Mouse (Mus musculus) MEL (cell line): ENCODE results near the gene Olfr1138. TPM values are rescaled to one million over a fixed set of nuclear protein-coding genes. Genes with fewer than 3 reads are reported as not detected.
A peak's percentile ranks its signal among the peaks of the same experiment; 100 is the strongest.

Experiments used
- DNase-seq: peaks from one replicate; pipeline ENCODE4 v3.0.0; 2011; ENCODE audit warnings: low read depth, low spot score
- H3K27ac ChIP-seq: 2 replicates; pipeline ENCODE4 v1.5.1; 2012; ENCODE audit warnings: low read depth, mild to moderate bottlenecking, control low read depth, low read length, moderate library complexity; ENCODE audit not compliant: control insufficient read depth
- H3K27me3 ChIP-seq, 2 experiments: fragments of 150-350 bp in 1 of 2; sonication (generic) in 1 of 2; 2 replicates each; pipeline ENCODE4 v1.6.1; 2012; ENCODE audit warnings: low read length in 2 of 2, mild to moderate bottlenecking in 2 of 2, improper control_type of control experiment in 1 of 2, moderate library complexity in 1 of 2; ENCODE audit not compliant: insufficient read depth in 2 of 2, control insufficient read depth in 1 of 2
- H3K36me3 ChIP-seq, 2 experiments: 2 replicates each; pipeline ENCODE4 v1.6.1; 2012 to 2014; ENCODE audit warnings: low read length in 2 of 2, improper control_type of control experiment in 1 of 2, inconsistent platforms in 1 of 2, mild to moderate bottlenecking in 1 of 2; ENCODE audit not compliant: insufficient read depth in 2 of 2, control insufficient read depth in 1 of 2
- H3K4me1 ChIP-seq, 2 experiments: fragments of 150-350 bp in 1 of 2; sonication (generic) in 1 of 2; 2 replicates each; pipeline ENCODE4 v1.6.1; 2012; ENCODE audit warnings: low read length in 2 of 2, improper control_type of control experiment in 1 of 2, mild to moderate bottlenecking in 1 of 2; ENCODE audit not compliant: insufficient read depth in 2 of 2, control insufficient read depth in 1 of 2
- H3K4me3 ChIP-seq, 2 experiments: fragments of 150-350 bp in 1 of 2; sonication (generic) in 1 of 2; 2 replicates each; pipeline ENCODE4 v1.5.1; 2012; ENCODE audit warnings: low read depth in 2 of 2, low read length in 2 of 2, mild to moderate bottlenecking in 2 of 2, moderate library complexity in 2 of 2, control low read depth in 1 of 2, improper control_type of control experiment in 1 of 2; ENCODE audit not compliant: control insufficient read depth in 1 of 2, insufficient read depth in 1 of 2
- H3K79me2 ChIP-seq: 2 replicates; pipeline ENCODE4 v1.6.1; 2012; ENCODE audit warnings: mild to moderate bottlenecking, low read length, moderate library complexity; ENCODE audit not compliant: control insufficient read depth, poor library complexity, insufficient read depth
- H3K9ac ChIP-seq: 2 replicates; pipeline ENCODE4 v1.6.1; 2012; ENCODE audit warnings: low read depth, mild to moderate bottlenecking, control low read depth, low read length, moderate library complexity; ENCODE audit not compliant: control insufficient read depth, poor library complexity, severe bottlenecking
- H3K9me3 ChIP-seq: fragments of 150-350 bp; sonication (generic); replicated peaks from 2 replicates; pipeline ENCODE4 v1.6.1; 2012; ENCODE audit warnings: mild to moderate bottlenecking, low read length, improper control_type of control experiment, moderate library complexity; ENCODE audit not compliant: insufficient read depth
- BHLHE40 ChIP-seq: IDR thresholded peaks from 2 replicates; pipeline ENCODE4 v1.6.1; 2012; ENCODE audit warnings: low read depth, mild to moderate bottlenecking, inconsistent platforms, low read length, improper control_type of control experiment, borderline replicate concordance
- CHD2 ChIP-seq: IDR thresholded peaks from 2 replicates; pipeline ENCODE4 v1.6.1; 2011; ENCODE audit warnings: low read length, improper control_type of control experiment
- CTCF ChIP-seq, 3 experiments: IDR thresholded peaks in 2 of 3; conservative IDR thresholded peaks in 1 of 3; 2 replicates each; pipeline ENCODE4 v1.5.1; 2011 to 2012; ENCODE audit warnings: low read length in 3 of 3, low read depth in 2 of 3, mild to moderate bottlenecking in 2 of 3, improper control_type of control experiment in 1 of 3, inconsistent platforms in 1 of 3, mixed read lengths in 1 of 3, moderate library complexity in 1 of 3; ENCODE audit not compliant: control insufficient read depth in 1 of 3, insufficient read depth in 1 of 3, poor library complexity in 1 of 3, severe bottlenecking in 1 of 3
- EP300 ChIP-seq, 2 experiments: IDR thresholded peaks; 2 replicates each; pipeline ENCODE4 v1.6.1; 2011; ENCODE audit warnings: improper control_type of control experiment in 2 of 2, low read length in 2 of 2, low read depth in 1 of 2, mild to moderate bottlenecking in 1 of 2
- GABPA ChIP-seq: IDR thresholded peaks from 2 replicates; pipeline ENCODE4 v1.6.1; 2012; ENCODE audit warnings: low read depth, mild to moderate bottlenecking, inconsistent platforms, low read length, improper control_type of control experiment, moderate library complexity
- GATA1 ChIP-seq: IDR thresholded peaks from 2 replicates; pipeline ENCODE4 v1.6.1; 2011; ENCODE audit warnings: low read depth, low read length, improper control_type of control experiment
- JUND ChIP-seq: IDR thresholded peaks from 2 replicates; pipeline ENCODE4 v1.6.1; 2011; ENCODE audit warnings: low read depth, mild to moderate bottlenecking, improper control_type of control experiment, low read length
- KAT2A ChIP-seq: conservative IDR thresholded peaks from 2 replicates; pipeline ENCODE4 v1.6.1; 2012; ENCODE audit warnings: low read depth, low read length, improper control_type of control experiment, inconsistent platforms
- MXI1 ChIP-seq: IDR thresholded peaks from 2 replicates; pipeline ENCODE4 v1.6.1; 2011; ENCODE audit warnings: mild to moderate bottlenecking, low read depth, low read length, improper control_type of control experiment
- MYB ChIP-seq: IDR thresholded peaks from 2 replicates; pipeline ENCODE4 v1.6.1; 2011; ENCODE audit warnings: mild to moderate bottlenecking, low read depth, low read length, improper control_type of control experiment
- POLR2A ChIP-seq, 2 experiments: IDR thresholded peaks; 2 replicates each; pipeline ENCODE4 v1.6.1; 2011 to 2012; ENCODE audit warnings: low read length in 2 of 2, mild to moderate bottlenecking in 2 of 2, control low read depth in 1 of 2, improper control_type of control experiment in 1 of 2, low read depth in 1 of 2, moderate library complexity in 1 of 2; ENCODE audit not compliant: control insufficient read depth in 1 of 2, insufficient read depth in 1 of 2, poor library complexity in 1 of 2
- POLR2AphosphoS5 ChIP-seq: IDR thresholded peaks from 2 replicates; pipeline ENCODE4 v1.6.1; 2012; ENCODE audit warnings: low read depth, borderline replicate concordance, mild to moderate bottlenecking, inconsistent platforms, low read length, moderate library complexity, mixed read lengths
- RAD21 ChIP-seq: IDR thresholded peaks from 2 replicates; pipeline ENCODE4 v1.6.1; 2011; ENCODE audit warnings: mild to moderate bottlenecking, low read depth, low read length, improper control_type of control experiment
- RCOR1 ChIP-seq: IDR thresholded peaks from 2 replicates; pipeline ENCODE4 v1.6.1; 2012; ENCODE audit warnings: low read depth, mild to moderate bottlenecking, inconsistent platforms, low read length, improper control_type of control experiment
- SMC3 ChIP-seq: IDR thresholded peaks from 2 replicates; pipeline ENCODE4 v1.6.1; 2011; ENCODE audit warnings: low read depth, low read length, improper control_type of control experiment
- TAL1 ChIP-seq: IDR thresholded peaks from 2 replicates; pipeline ENCODE4 v1.6.1; 2012; ENCODE audit warnings: mild to moderate bottlenecking, inconsistent platforms, low read length, moderate library complexity, mixed read lengths
- TBP ChIP-seq: IDR thresholded peaks from 2 replicates; pipeline ENCODE4 v1.8.0; 2011; ENCODE audit warnings: low read depth, low read length, improper control_type of control experiment
- TCF12 ChIP-seq: IDR thresholded peaks from 2 replicates; pipeline ENCODE4 v1.6.1; 2014; ENCODE audit warnings: low read depth, mild to moderate bottlenecking, inconsistent platforms, low read length, improper control_type of control experiment, moderate library complexity
- UBTF ChIP-seq: IDR thresholded peaks from 2 replicates; pipeline ENCODE4 v1.6.1; 2012; ENCODE audit warnings: low read depth, mild to moderate bottlenecking, inconsistent platforms, low read length, improper control_type of control experiment, moderate library complexity, borderline replicate concordance; ENCODE audit not compliant: insufficient read depth
- USF1 ChIP-seq: IDR thresholded peaks from 2 replicates; pipeline ENCODE4 v1.6.1; 2014; ENCODE audit warnings: low read depth, mild to moderate bottlenecking, inconsistent platforms, low read length, improper control_type of control experiment, moderate library complexity
- USF2 ChIP-seq, 2 experiments: IDR thresholded peaks; 2 replicates each; pipeline ENCODE4 v1.6.1; 2011 to 2012; ENCODE audit warnings: improper control_type of control experiment in 2 of 2, low read length in 2 of 2, borderline replicate concordance in 1 of 2, inconsistent platforms in 1 of 2, low read depth in 1 of 2, mild to moderate bottlenecking in 1 of 2; ENCODE audit not compliant: insufficient read depth in 1 of 2
- ZC3H11A ChIP-seq: IDR thresholded peaks from 2 replicates; pipeline ENCODE4 v1.6.1; 2012; ENCODE audit warnings: low read depth, mild to moderate bottlenecking, inconsistent platforms, low read length, improper control_type of control experiment
- ZKSCAN1 ChIP-seq: IDR thresholded peaks from 2 replicates; pipeline ENCODE4 v1.6.1; 2012; ENCODE audit warnings: low read depth, mild to moderate bottlenecking, inconsistent platforms, low read length, improper control_type of control experiment, moderate library complexity
- ZMIZ1 ChIP-seq: IDR thresholded peaks from 2 replicates; pipeline ENCODE4 v1.6.1; 2012; ENCODE audit warnings: low read depth, mild to moderate bottlenecking, inconsistent platforms, low read length, improper control_type of control experiment, moderate library complexity
- polyA plus RNA-seq, 2 experiments: library from polyadenylated mRNA; stranded (reverse) in 1 of 2; unstranded in 1 of 2; fragments of >175 nt in 1 of 2; fragments of >200 nt in 1 of 2; gene quantifications; 2 replicates each; pipeline versions ENCODE4 v1.2.1 to v1.2.4; 2012; ENCODE audit warnings: low replicate concordance in 2 of 2, low read depth in 1 of 2; ENCODE audit not compliant: insufficient read length in 2 of 2, insufficient read depth in 1 of 2, missing spikeins in 1 of 2
- total RNA-seq: library from RNA; depleted of rRNA; stranded (reverse); fragments of 300-350 nt; gene quantifications from 2 replicates; pipeline ENCODE4 v1.2.3, GENCODE M21; 2012

Gene Olfr1138
- total and polyA plus RNA-seq, 3 experiments = not detected

GRCm38 (mm10) chr2:87776143-87776542 is 36.4 kb upstream of the Olfr1138 start:
- DNase-seq = no peak
- H3K36me3 ChIP-seq = no peaks in the 10 kb centered on the region

GRCm38 (mm10) chr2:87753891-87754290 is 14.1 kb upstream of the Olfr1138 start, which contains the start of gene Olfr1141:
TSS of gene Olfr1141 (minus strand) at chr2:87753991.
- Histone ChIP-seq H3K36me3 (no peaks in the 10 kb centered on the region), H3K79me2 (no peaks in the 10 kb centered on the region), H3K9ac (no peak within 1 kb of the TSS)
- no peak for DNase-seq
- TF ChIP-seq JUND = no peak
- no peak for TF ChIP-seq CHD2
- no peak for TF ChIP-seq USF1
- no peak for TF ChIP-seq POLR2AphosphoS5
- TF ChIP-seq, all 39 proteins: peak for 0
- no peaks in the 10 kb centered on the region for H3K9me3 ChIP-seq
- H3K27me3 ChIP-seq = no peaks in the 10 kb centered on the region
- no peaks in the 10 kb centered on the region for H3K4me1 ChIP-seq
- H3K27ac ChIP-seq = no peak within 1 kb of the TSS
- H3K4me3 ChIP-seq = no peak within 1 kb of the TSS

More at GRCm38 (mm10) chr2:87776143-87776542, 36.4 kb upstream of the Olfr1138 start:
- no peaks in the 10 kb centered on the region for H3K79me2 ChIP-seq
- H3K9ac ChIP-seq = no peak overlapping the region
- no peak overlapping the region for H3K27ac ChIP-seq
- no peaks in the 10 kb centered on the region for H3K27me3 ChIP-seq
- H3K4me1 ChIP-seq = no peaks in the 10 kb centered on the region
- H3K9me3 ChIP-seq = no peaks in the 10 kb centered on the region
- TF ChIP-seq RCOR1 (no peak), RAD21 (peak; percentile 2; the same call in 1 of the 2 replicates)
- no peak overlapping the region for H3K4me3 ChIP-seq

DNA sequence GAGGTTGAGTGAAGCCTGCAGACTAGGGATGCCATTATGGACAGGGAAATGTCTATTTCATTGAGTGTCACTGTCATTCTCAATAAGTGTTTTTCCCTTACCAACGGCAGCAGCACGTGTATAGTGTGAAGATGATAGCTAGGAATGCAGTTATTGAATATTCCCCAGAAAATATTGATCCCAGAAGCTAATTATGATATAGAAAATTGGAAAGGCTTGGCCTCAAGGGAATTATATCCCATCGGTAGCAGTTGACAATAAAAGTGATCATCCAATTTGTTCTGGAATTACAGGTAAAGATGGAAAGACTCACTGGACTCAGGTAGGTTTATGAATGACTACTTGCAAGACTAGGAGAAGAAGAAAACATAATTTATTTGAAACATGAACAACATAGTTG is 3.7 kb upstream of the Olfr1138 start, which contains the start of gene Olfr1140:
Olfr1140 (plus strand) TSS at position 301 of the 400 bp plus-strand sequence.
- Histone ChIP-seq H3K27ac (no peak within 1 kb of the TSS), H3K9me3 (no peaks in the 10 kb centered on the region), H3K4me3 (no peak within 1 kb of the TSS), H3K27me3 (no peaks in the 10 kb centered on the region), H3K4me1 (no peaks in the 10 kb centered on the region), H3K36me3 (no peaks in the 10 kb centered on the region), H3K9ac (no peak within 1 kb of the TSS), H3K79me2 (no peaks in the 10 kb centered on the region)
- DNase-seq = no peak
- no peak for TF ChIP-seq MXI1
- TF ChIP-seq POLR2A (IDR thresholded peaks at IDR 0.05; ENCODE audit: control insufficient read depth in 1 of 2, insufficient read depth in 1 of 2, low read depth in 1 of 2, low read length in 2 of 2, poor library complexity in 1 of 2) = no peak
- TF ChIP-seq TAL1 = no peak
- TF ChIP-seq ZKSCAN1 = no peak
- no peak for TF ChIP-seq TCF12
- TF ChIP-seq ZMIZ1 = no peak
- TF ChIP-seq SMC3 = no peak
- no peak for TF ChIP-seq CHD2
- no peak for TF ChIP-seq EP300 (IDR thresholded peaks at IDR 0.05; ENCODE audit: low read depth in 1 of 2, low read length in 2 of 2)
- no peak for TF ChIP-seq ZC3H11A
- TF ChIP-seq GABPA = no peak
- TF ChIP-seq USF2 (IDR thresholded peaks at IDR 0.05; ENCODE audit: borderline replicate concordance in 1 of 2, insufficient read depth in 1 of 2, low read depth in 1 of 2, low read length in 2 of 2) = no peak
- TF ChIP-seq UBTF = no peak
- TF ChIP-seq TBP = no peak
- TF ChIP-seq BHLHE40 = no peak
- no peak for TF ChIP-seq KAT2A
- TF ChIP-seq MYB = no peak
- TF ChIP-seq GATA1 = no peak
- TF ChIP-seq CTCF (IDR thresholded peaks at IDR 0.05 in 2 of 3, conservative IDR thresholded peaks at IDR 0.05 in 1 of 3; ENCODE audit: control insufficient read depth in 1 of 3, insufficient read depth in 1 of 3, low read depth in 2 of 3, low read length in 3 of 3, poor library complexity in 1 of 3, severe bottlenecking in 1 of 3) = no peak
